Mouse (Mus musculus): ENCODE results near the gene Wwtr1. TPM values are rescaled to one million over a fixed set of nuclear protein-coding genes. Genes with fewer than 3 reads are reported as not detected.

The Wwtr1 gene
- total RNA-seq, 2 experiments from 2014 or later = 18.2 to 21.6 TPM

DNA sequence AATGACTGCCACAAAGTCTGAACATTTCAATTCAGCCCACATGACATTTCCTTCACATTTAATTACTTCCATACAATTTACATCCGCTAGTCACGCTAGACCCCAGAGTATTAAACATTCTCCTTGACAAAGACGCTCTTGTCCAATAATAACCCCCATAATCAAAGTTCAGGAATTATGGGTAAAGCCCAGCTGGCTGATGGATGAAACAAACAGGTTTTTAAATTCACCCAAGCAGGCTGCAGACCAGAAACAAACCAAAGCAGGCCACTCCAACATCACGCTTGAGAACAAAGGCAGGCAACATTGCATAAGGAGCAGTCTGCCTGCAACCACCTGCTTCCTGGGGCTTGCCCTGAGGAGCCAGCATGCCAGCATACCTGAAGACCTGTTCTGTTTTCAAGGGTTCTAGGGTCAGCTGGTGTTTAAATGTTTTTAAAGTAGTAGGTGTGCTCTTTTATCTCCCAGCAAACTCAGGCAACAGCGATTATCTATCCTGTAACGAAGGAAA lies 12.7 kb downstream of the Wwtr1 start:
- intact Hi-C loops (cut with DNase I) = no loop called here

GRCm38 (mm10) chr3:57558761-57559160 lies 16.9 kb downstream of the Wwtr1 start:
- intact Hi-C loops (cut with DNase I) = no loop called here

More for the DNA sequence above, 12.7 kb downstream of the Wwtr1 start:
- DNase-seq = no peak

DNA sequence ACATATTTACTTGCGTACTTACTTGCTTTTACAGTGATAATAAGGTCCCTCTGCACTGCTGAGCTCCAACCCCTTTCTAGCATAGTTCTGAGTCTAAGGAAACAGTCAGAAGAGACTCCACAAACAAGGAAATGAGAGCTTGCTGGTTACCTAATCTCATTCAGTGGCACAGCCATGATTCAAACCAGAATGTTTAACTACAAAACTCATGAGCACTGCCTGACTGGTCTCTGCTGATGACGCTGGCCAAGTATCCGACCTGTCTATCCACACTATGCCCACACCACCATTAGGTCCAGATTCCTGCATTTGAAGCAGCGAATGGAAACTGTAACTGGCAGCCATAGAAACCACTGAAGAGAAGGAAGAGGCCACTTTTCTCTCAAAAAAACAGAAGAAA lies 18.3 kb downstream of the Wwtr1 start:
- intact Hi-C loops (cut with DNase I) = no loop called here

More at GRCm38 (mm10) chr3:57558761-57559160, 16.9 kb downstream of the Wwtr1 start:
- DNase-seq = no peak

GRCm38 (mm10) chr3:57555560-57555959 lies 20.1 kb downstream of the Wwtr1 start:
- DNase-seq = no peak
- intact Hi-C loops (cut with DNase I) = no loop called here

More for the DNA sequence above, 18.3 kb downstream of the Wwtr1 start:
- DNase-seq = no peak

DNA sequence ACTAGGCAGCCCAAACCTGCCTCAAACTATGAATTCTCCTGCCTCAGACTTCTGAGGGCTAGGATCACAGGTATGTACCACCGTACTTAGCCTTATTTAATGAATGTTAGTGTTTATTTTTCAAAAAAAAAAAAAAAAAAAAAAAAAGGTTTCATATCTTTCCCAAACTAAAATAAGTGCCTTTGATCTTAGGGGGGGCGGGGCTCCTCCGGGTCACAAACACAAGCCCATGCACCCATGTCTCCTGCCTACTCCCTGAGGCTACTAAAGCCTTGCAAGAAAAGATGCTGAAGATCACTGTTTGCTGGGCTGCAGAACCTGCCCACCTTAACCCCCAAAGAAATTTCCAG lies 20.8 kb downstream of the Wwtr1 start:
- intact Hi-C loops (cut with DNase I) = no loop called here
- DNase-seq = no peak

GRCm38 (mm10) chr3:57554124-57554889 lies 21.4 kb downstream of the Wwtr1 start:
- DNase-seq = no peak
- intact Hi-C loops (cut with DNase I) = no loop called here

- intact Hi-C loops (cut with DNase I) = no loop called here
- DNase-seq = no peak
Measured at GRCm38 (mm10) chr3:57553108-57553507, 22.6 kb downstream of the Wwtr1 start.

DNA sequence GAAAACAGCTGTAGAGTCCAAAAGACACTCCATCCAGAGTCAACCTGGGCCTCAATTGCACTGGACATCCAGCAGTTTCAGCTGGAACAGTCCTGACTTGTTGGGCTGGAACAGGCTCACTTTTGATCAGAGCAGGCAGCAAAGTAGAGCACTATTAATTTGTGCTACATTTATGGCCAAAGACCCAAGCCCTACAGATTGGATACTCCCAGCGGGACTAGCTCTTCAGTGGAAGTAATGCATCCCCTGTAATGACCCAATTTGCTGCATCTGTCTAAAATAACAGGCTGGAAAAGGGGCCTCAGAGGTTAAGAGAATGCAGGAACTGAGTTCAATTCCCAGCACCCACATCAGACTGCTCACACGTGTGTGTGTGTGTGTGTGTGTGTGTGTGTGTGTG lies 24.5 kb downstream of the Wwtr1 start:
- DNase-seq = no peak
- intact Hi-C loops (cut with DNase I) = no loop called here

- intact Hi-C loops (cut with DNase I) = no loop called here
- no peak for DNase-seq
Measured at GRCm38 (mm10) chr3:57550468-57551185, 25.1 kb downstream of the Wwtr1 start.

DNA sequence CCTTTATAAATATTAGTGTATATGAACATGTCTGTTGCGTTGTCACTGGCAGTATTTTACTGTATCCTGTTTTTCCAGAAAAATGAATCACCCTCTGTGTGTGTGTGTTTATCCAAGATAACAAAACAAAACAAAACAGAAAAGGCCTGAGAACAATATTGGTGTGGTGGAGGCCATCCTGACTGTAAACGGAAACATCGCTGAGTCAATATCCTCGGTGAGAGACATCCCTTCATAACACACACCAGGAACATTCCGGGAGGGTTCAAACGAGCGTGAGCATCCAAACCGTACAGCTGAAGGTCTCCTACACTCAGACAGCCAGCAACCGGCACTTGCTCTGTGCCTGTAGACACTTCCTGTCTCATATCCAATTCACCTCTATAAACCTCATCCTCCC lies 31.6 kb downstream of the Wwtr1 start:
- intact Hi-C loops (cut with DNase I) = no loop called here
- DNase-seq = no peak

GRCm38 (mm10) chr3:57542848-57543380 lies 32.8 kb downstream of the Wwtr1 start:
- DNase-seq = no peak
- intact Hi-C loops (cut with DNase I) = no loop called here

- intact Hi-C loops (cut with DNase I) = no loop called here
Measured at GRCm38 (mm10) chr3:57541205-57541604, 34.5 kb downstream of the Wwtr1 start.

GRCm38 (mm10) chr3:57540474-57540873 lies 35.2 kb downstream of the Wwtr1 start:
- intact Hi-C loops (cut with DNase I) = no loop called here
- no peak for DNase-seq

More at GRCm38 (mm10) chr3:57541205-57541604, 34.5 kb downstream of the Wwtr1 start:
- DNase-seq = no peak

GRCm38 (mm10) chr3:57535483-57536185 lies 40.1 kb downstream of the Wwtr1 start:
- intact Hi-C loops (cut with DNase I) = no loop called here
- DNase-seq = no peak

- intact Hi-C loops (cut with DNase I) = no loop called here
- peak; percentile 45 for DNase-seq
Measured at GRCm38 (mm10) chr3:57534450-57534849, 41.3 kb downstream of the Wwtr1 start.

DNA sequence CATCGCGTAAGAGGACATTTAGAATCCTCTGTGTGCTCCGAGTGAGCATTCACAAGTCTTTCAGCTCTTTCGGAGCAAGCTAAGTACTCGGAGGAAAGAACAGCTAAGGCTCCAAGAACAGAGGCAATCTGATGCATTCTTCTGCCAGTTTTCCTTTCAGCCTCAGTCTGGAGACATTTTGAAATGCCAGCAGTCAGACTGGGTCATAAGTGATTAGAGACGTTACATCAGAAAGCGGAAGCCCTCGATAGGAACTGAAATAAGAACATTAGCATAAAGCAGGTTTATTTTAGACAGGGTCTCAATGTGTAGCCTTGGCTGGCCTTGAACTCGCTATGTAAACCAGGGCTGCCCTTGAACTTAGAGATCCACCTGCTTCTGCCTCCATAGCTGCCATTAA lies 41.8 kb downstream of the Wwtr1 start:
- DNase-seq = no peak
- intact Hi-C loops (cut with DNase I) = no loop called here

GRCm38 (mm10) chr3:57532991-57533725 lies 42.6 kb downstream of the Wwtr1 start:
- DNase-seq = no peak
- intact Hi-C loops (cut with DNase I) = no loop called here

DNA sequence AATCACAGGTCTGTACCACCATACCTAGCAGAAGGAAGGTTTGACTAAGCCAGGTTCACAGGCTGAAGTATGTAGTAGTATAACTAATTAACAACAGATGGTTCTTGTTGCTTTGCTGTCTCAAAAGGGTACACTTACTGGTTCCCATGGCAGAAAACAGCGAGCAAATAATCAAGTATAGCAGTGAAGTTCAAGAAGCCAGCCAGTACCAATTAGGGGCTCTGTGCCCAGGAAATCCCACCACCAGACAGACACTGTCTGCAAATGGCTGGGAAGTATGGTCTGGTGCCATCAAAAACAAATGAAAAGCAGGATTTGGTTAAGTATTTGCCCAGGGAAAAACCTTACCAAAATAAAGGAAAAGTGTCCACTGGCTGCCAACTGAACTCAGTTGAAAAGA lies 44.9 kb downstream of the Wwtr1 start:
- DNase-seq = no peak
- intact Hi-C loops (cut with DNase I) = no loop called here

- intact Hi-C loops (cut with DNase I) = no loop called here
Measured at GRCm38 (mm10) chr3:57530221-57530620, 45.5 kb downstream of the Wwtr1 start.

GRCm38 (mm10) chr3:57527154-57527553 lies 48.6 kb downstream of the Wwtr1 start:
- intact Hi-C loops (cut with DNase I) = no loop called here
- no peak for DNase-seq

More at GRCm38 (mm10) chr3:57530221-57530620, 45.5 kb downstream of the Wwtr1 start:
- DNase-seq = no peak

All from left cerebral cortex, postnatal 4 days (tissue).